Mouse (Mus musculus) liver, postnatal 0 days (tissue): ENCODE measurements around the gene Camkmt.

ENCODE experiments used
- CTCF ChIP-seq: sonication (generic); IDR thresholded peaks from 2 replicates; pipeline ENCODE4 v1.5.1; 2016; ENCODE audit warnings: antibody characterized with exemption, low read depth
- EP300 ChIP-seq: IDR thresholded peaks from 2 replicates; pipeline ENCODE4 v1.6.1; 2016; ENCODE audit warnings: antibody characterized with exemption, low read depth, mild to moderate bottlenecking

GRCm38 (mm10) chr17:85177231-85177630 is 86.9 kb downstream of the Camkmt start:
- TF ChIP-seq CTCF (no peak), EP300 (no peak)
